11 mouse cellular contexts compared by ENCODE assay signal in genomic region chr9:51843216-51843615, GRCm38 (mm10).
DNase-seq lines count a peak whose midpoint lies in the region; ATAC-seq and TF ChIP-seq lines count a peak whose summit lies in the region.
"Had no signal": no experiment of that assay in that cellular context is flagged by ENCODE, and none has a peak within 500 bp of the region (broad histone marks: within the 10 kb centered on the region; RNA-seq: fewer than 3 reads in every experiment).

No protein-coding gene starts in this region.

- ATAC-seq in heart, embryonic 12.5 days (ENCODE audit: insufficient number of reproducible peaks, low FRiP score), result no peak
- ATAC-seq in lung, embryonic 14.5 days (ENCODE audit: insufficient read depth), result no peak
- ATAC-seq in hindbrain, embryonic 14.5 days (ENCODE audit: low FRiP score), result no peak

- H3K27me3 ChIP-seq in heart, embryonic 12.5 days (replicated peaks), result no peaks in the 10 kb centered on the region
- no peaks in the 10 kb centered on the region; a peak in 3 of 4 replicates for H3K27me3 ChIP-seq in MEL (ENCODE audit: control insufficient read depth in 1 of 2, insufficient read depth in 2 of 2, low read length in 2 of 2)
- no peaks in the 10 kb centered on the region for H3K27me3 ChIP-seq in lung, embryonic 14.5 days (ENCODE audit: insufficient read depth, low read length)
- no peaks in the 10 kb centered on the region for H3K27me3 ChIP-seq in hindbrain, embryonic 14.5 days (ENCODE audit: control insufficient read depth, insufficient read depth, low read length)
- H3K27me3 ChIP-seq: embryonic facial prominence, embryonic 12.5 days had no signal

- H3K79me2 ChIP-seq in MEL (ENCODE audit: control insufficient read depth, insufficient read depth, low read length, poor library complexity), result no peaks in the 10 kb centered on the region

- no peak overlapping the region for H3K4me2 ChIP-seq in heart, embryonic 12.5 days
- no peak overlapping the region for H3K4me2 ChIP-seq in lung, embryonic 14.5 days
- H3K4me2 ChIP-seq in hindbrain, embryonic 14.5 days (replicated peaks), result no peak overlapping the region
- H3K4me2 ChIP-seq: embryonic facial prominence, embryonic 12.5 days had no signal

- no peaks in the 10 kb centered on the region for H3K9me3 ChIP-seq in heart, embryonic 12.5 days (replicated peaks)
- H3K9me3 ChIP-seq in MEL (replicated peaks; ENCODE audit: insufficient read depth, low read length), result no peaks in the 10 kb centered on the region
- H3K9me3 ChIP-seq in lung, embryonic 14.5 days (ENCODE audit: low read depth, low read length), result no peaks in the 10 kb centered on the region
- H3K9me3 ChIP-seq in hindbrain, embryonic 14.5 days (ENCODE audit: control insufficient read depth, low read length), result no peaks in the 10 kb centered on the region
- H3K9me3 ChIP-seq: embryonic facial prominence, embryonic 12.5 days; heart, embryonic 10.5 days had no signal

- no peak overlapping the region for H3K27ac ChIP-seq in heart, embryonic 12.5 days (ENCODE audit: poor library complexity, severe bottlenecking)
- H3K27ac ChIP-seq in MEL (ENCODE audit: control insufficient read depth, low read depth, low read length), result no peak overlapping the region
- H3K27ac ChIP-seq in lung, embryonic 14.5 days (ENCODE audit: low read depth), result no peak overlapping the region
- H3K27ac ChIP-seq in hindbrain, embryonic 14.5 days, result no peak overlapping the region
- H3K27ac ChIP-seq: embryonic facial prominence, embryonic 12.5 days; heart, embryonic 10.5 days; macrophage had no signal

- no peak for TF ChIP-seq CTCF in MEL (IDR thresholded peaks at IDR 0.05 in 2 of 3, conservative IDR thresholded peaks at IDR 0.05 in 1 of 3; ENCODE audit: control insufficient read depth in 1 of 3, insufficient read depth in 1 of 3, low read depth in 2 of 3, low read length in 3 of 3, poor library complexity in 1 of 3, severe bottlenecking in 1 of 3)
- no peak for TF ChIP-seq CTCF in lung, embryonic 14.5 days (IDR thresholded peaks at IDR 0.05; ENCODE audit: low read depth)

- no peak overlapping the region for H3K4me3 ChIP-seq in heart, embryonic 12.5 days
- H3K4me3 ChIP-seq in MEL (ENCODE audit: control insufficient read depth in 1 of 2, insufficient read depth in 1 of 2, low read depth in 2 of 2, low read length in 2 of 2), result no peak overlapping the region
- no peak overlapping the region for H3K4me3 ChIP-seq in lung, embryonic 14.5 days (ENCODE audit: low read depth, low read length)
- no peak overlapping the region for H3K4me3 ChIP-seq in hindbrain, embryonic 14.5 days (replicated peaks; ENCODE audit: low read length)
- H3K4me3 ChIP-seq: embryonic facial prominence, embryonic 12.5 days; heart, embryonic 10.5 days had no signal

- TF ChIP-seq RAD21 in MEL (IDR thresholded peaks at IDR 0.05; ENCODE audit: low read depth, low read length), result no peak

- H3K4me1 ChIP-seq in heart, embryonic 12.5 days (replicated peaks), result peaks cover 3% of the 10 kb centered on the region; the same call in 1 of the 2 replicates
- no peaks in the 10 kb centered on the region for H3K4me1 ChIP-seq in MEL (ENCODE audit: control insufficient read depth in 1 of 2, insufficient read depth in 2 of 2, low read length in 2 of 2)
- H3K4me1 ChIP-seq in lung, embryonic 14.5 days (ENCODE audit: insufficient read depth), result no peaks in the 10 kb centered on the region
- H3K4me1 ChIP-seq in hindbrain, embryonic 14.5 days (replicated peaks; ENCODE audit: control insufficient read depth, insufficient read depth, low read length), result no peaks in the 10 kb centered on the region
- H3K4me1 ChIP-seq: embryonic facial prominence, embryonic 12.5 days; heart, embryonic 10.5 days had no signal

- TF ChIP-seq POLR2A in MEL (IDR thresholded peaks at IDR 0.05; ENCODE audit: control insufficient read depth in 1 of 2, insufficient read depth in 1 of 2, low read depth in 1 of 2, low read length in 2 of 2, poor library complexity in 1 of 2), result no peak

- DNase-seq in heart, postnatal 4 days, result peak; percentile 32
- DNase-seq in 3T3-L1 (ENCODE audit: low read depth, low spot score) (peak; percentile 22), MEL (ENCODE audit: low read depth, low spot score) (peak; percentile 32)
- DNase-seq in lung, embryonic 14.5 days, result peak; percentile 76
- DNase-seq in thymus, postnatal 14 days, result no peak
- DNase-seq in hindbrain, embryonic 14.5 days (ENCODE audit: low spot score), result no peak
- no peak for DNase-seq in urinary bladder, postnatal 4 days (ENCODE audit: low spot score in 2 of 2)

- H3K9ac ChIP-seq in heart, embryonic 12.5 days, result no peak overlapping the region
- no peak overlapping the region for H3K9ac ChIP-seq in MEL (ENCODE audit: control insufficient read depth, low read depth, low read length, poor library complexity, severe bottlenecking)
- H3K9ac ChIP-seq in lung, embryonic 14.5 days, result no peak overlapping the region
- H3K9ac ChIP-seq in hindbrain, embryonic 14.5 days, result no peak overlapping the region
- H3K9ac ChIP-seq: embryonic facial prominence, embryonic 12.5 days had no signal

- H3K36me3 ChIP-seq in heart, embryonic 12.5 days, result no peaks in the 10 kb centered on the region
- H3K36me3 ChIP-seq in MEL (ENCODE audit: control insufficient read depth in 1 of 2, insufficient read depth in 2 of 2, low read length in 2 of 2), result no peaks in the 10 kb centered on the region
- H3K36me3 ChIP-seq in lung, embryonic 14.5 days (ENCODE audit: insufficient read depth), result peaks cover 26% of the 10 kb centered on the region
- peaks cover 39% of the 10 kb centered on the region for H3K36me3 ChIP-seq in hindbrain, embryonic 14.5 days (replicated peaks; ENCODE audit: control insufficient read depth, insufficient read depth)
- H3K36me3 ChIP-seq: embryonic facial prominence, embryonic 12.5 days; heart, embryonic 10.5 days had no signal

- no peak for TF ChIP-seq EP300 in MEL (IDR thresholded peaks at IDR 0.05; ENCODE audit: low read depth in 1 of 2, low read length in 2 of 2)

- WGBS in heart, embryonic 12.5 days, result 40% methylated on average over 4 of the region's 4 CpGs
- 32% methylated on average over 4 of the region's 4 CpGs for WGBS in lung, embryonic 14.5 days
- 50% methylated on average over 4 of the region's 4 CpGs for WGBS in hindbrain, embryonic 14.5 days

TF ChIP-seq in MEL, 35 proteins besides CTCF, POLR2A, EP300 and RAD21:
- TF ChIP-seq E2F4 (IDR thresholded peaks at IDR 0.05; ENCODE audit: borderline replicate concordance, low read depth, low read length) (no peak), ZMIZ1 (IDR thresholded peaks at IDR 0.05; ENCODE audit: low read depth, low read length) (no peak), HCFC1 (IDR thresholded peaks at IDR 0.05; ENCODE audit: low read depth, low read length) (no peak), NELFE (IDR thresholded peaks at IDR 0.05; ENCODE audit: low read depth, low read length) (no peak), POLR2AphosphoS5 (IDR thresholded peaks at IDR 0.05; ENCODE audit: borderline replicate concordance, low read depth, low read length) (no peak), TAL1 (IDR thresholded peaks at IDR 0.05; ENCODE audit: low read length) (no peak)

Comparison
In these comparisons a context has a peak if more than half of its experiments do, and no peak if none do; other contexts are left out.
1. DNase-seq: peak in heart, postnatal 4 days (single experiment), 3T3-L1 (single experiment), MEL (single experiment) and lung, embryonic 14.5 days (single experiment); none in thymus, postnatal 14 days (single experiment), hindbrain, embryonic 14.5 days (single experiment) and urinary bladder, postnatal 4 days (0 of 2).